Mouse (Mus musculus) midbrain, postnatal 0 days (tissue): ENCODE data around the gene Sox5. TPM values are rescaled to one million over a fixed set of nuclear protein-coding genes. Genes with fewer than 3 reads are reported as not detected.

Experiments
- ATAC-seq: fragments of 200-750 bp; cut with Nextera tagmentation; 2 replicates; pipeline ENCODE4 v1.8.0; 2017; ENCODE audit warnings: moderate number of reproducible peaks, mild to moderate bottlenecking, moderate TSS enrichment, moderate library complexity; ENCODE audit not compliant: low FRiP score
- DNase-seq: peaks from one replicate; pipeline ENCODE4 v3.0.0-alpha.2; 2015; ENCODE audit warnings: low spot score
- H3K27ac ChIP-seq: fragments of 300-500 bp; sonication (generic); 2 replicates; pipeline ENCODE4 v1.5.1; 2014; ENCODE audit warnings: low read depth, mild to moderate bottlenecking, low read length, mixed read lengths
- H3K27me3 ChIP-seq: fragments of 300-500 bp; sonication (generic); 2 replicates; pipeline ENCODE4 v1.6.1; 2014; ENCODE audit warnings: low read length, control low read depth, mixed read lengths; ENCODE audit not compliant: insufficient read depth
- H3K36me3 ChIP-seq: fragments of 300-500 bp; sonication (generic); 2 replicates; pipeline ENCODE4 v1.6.1; 2014; ENCODE audit warnings: low read length, control low read depth, mixed read lengths; ENCODE audit not compliant: insufficient read depth
- H3K4me1 ChIP-seq: fragments of 300-500 bp; sonication (generic); 2 replicates; pipeline ENCODE4 v1.6.1; 2014; ENCODE audit warnings: mild to moderate bottlenecking, control low read depth, antibody characterized with exemption, low read length, mixed read lengths; ENCODE audit not compliant: insufficient read depth
- H3K4me2 ChIP-seq: fragments of 300-500 bp; sonication (generic); 2 replicates; pipeline ENCODE4 v1.6.1; 2014; ENCODE audit warnings: low read depth, mild to moderate bottlenecking, low read length, mixed read lengths; ENCODE audit not compliant: poor library complexity, severe bottlenecking
- H3K4me3 ChIP-seq: fragments of 300-500 bp; sonication (generic); 2 replicates; pipeline ENCODE4 v1.5.1; 2014; ENCODE audit warnings: low read depth, mild to moderate bottlenecking, low read length, moderate library complexity
- H3K9ac ChIP-seq: fragments of 300-500 bp; sonication (generic); replicated peaks from 2 replicates; pipeline ENCODE4 v1.6.1; 2014; ENCODE audit warnings: mild to moderate bottlenecking, low read length, moderate library complexity, mixed read lengths; ENCODE audit not compliant: poor library complexity, severe bottlenecking
- H3K9me3 ChIP-seq: fragments of 300-500 bp; sonication (generic); 2 replicates; pipeline ENCODE4 v1.6.1; 2016; ENCODE audit warnings: low read length, control low read depth
- CTCF ChIP-seq: IDR thresholded peaks from 2 replicates; pipeline ENCODE4 v1.5.1; 2016; ENCODE audit warnings: antibody characterized with exemption, mild to moderate bottlenecking
- WGBS: fragments of 180-500 bp; shearing (Covaris S2); extraction: QIAGEN DNeasy Blood & Tissue Kit; methylation state at CpG from one replicate; pipeline ENCODE4 v1.1.7; 2014; 5-methylcytosine and 5-hydroxymethylcytosine counted together
- polyA plus RNA-seq: library from polyadenylated mRNA; unstranded; fragments of >200 nt; fragmentation: Nextera tagmentation; extraction: Ambion mirVana; gene quantifications from 2 replicates; pipeline ENCODE4 v1.2.1, GENCODE M21; 2015
- total RNA-seq: library from RNA; depleted of rRNA; stranded (reverse); fragments of >200 nt; gene quantifications from 2 replicates; pipeline ENCODE4 v1.2.3, GENCODE M21; 2014

The Sox5 gene
- total and polyA plus RNA-seq, 2 experiments from 2014 or later, result 11.3 to 25.0 TPM

DNA sequence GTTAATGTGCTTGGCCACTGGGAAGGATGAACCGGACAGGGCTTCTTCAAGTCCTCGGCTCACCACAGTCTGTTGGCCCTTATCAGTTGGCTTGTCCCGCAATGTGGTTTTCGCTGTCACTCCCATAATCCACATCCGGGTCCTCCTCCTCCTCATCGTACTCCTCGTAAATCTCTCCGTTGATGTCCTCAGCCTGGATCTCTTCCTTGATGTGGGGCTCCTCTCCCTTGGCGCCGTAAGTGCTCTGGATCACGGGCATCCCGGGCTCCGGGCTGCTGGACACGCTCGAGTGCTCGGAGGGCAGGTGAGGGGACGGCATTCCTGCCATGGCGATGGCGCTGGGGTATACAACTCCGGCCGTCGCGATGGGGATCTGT is 948.6 kb downstream of the Sox5 start:
- no peak overlapping the region for H3K4me3 ChIP-seq
- no peak overlapping the region for H3K4me2 ChIP-seq
- no peak overlapping the region for H3K9ac ChIP-seq
- 95% methylated on average over 23 of the region's 23 CpGs for WGBS
- H3K9me3 ChIP-seq, result no peaks in the 10 kb centered on the region
- DNase-seq (no peak), ATAC-seq (no peak)
- no peak overlapping the region for H3K27ac ChIP-seq
- 0 out of 2 replicates have a peak, but pooled peaks cover 2% of the 10 kb centered on the region for H3K36me3 ChIP-seq
- no peak for TF ChIP-seq CTCF
- no peaks in the 10 kb centered on the region for H3K27me3 ChIP-seq
- no peaks in the 10 kb centered on the region for H3K4me1 ChIP-seq

DNA sequence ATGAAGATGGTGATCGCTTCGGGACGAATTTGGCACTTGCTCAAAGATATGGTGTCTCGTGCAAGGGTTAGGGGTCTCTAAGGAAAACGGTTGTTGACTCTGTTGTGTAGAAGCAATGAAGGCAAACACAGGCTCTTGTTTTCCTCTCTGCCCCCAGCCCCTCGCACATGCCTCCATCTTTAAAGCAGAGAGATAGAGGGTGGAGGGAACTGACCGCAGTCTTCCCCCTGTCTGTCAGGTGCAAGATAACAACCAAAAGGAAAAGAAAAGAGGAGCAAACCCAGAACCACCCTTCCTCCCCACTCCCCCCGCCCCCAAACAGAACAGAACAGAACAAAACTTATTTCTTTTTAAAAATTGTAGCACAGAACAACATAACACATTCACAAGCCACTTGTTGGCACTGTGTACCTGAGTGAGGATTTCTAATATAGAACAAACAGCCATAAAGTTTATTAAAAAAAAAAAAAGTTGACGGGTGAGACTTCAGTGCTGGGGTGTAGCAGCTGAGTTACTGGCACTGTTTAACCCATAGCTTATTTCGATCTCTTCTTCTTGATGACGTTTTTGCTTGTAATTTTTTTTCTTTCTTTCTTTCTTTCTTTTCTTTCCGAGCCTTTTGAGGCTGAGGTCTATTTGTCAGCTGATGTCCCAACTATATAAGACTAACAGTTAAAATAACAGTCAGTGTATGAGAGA is 949.1 kb downstream of the Sox5 start:
- H3K4me1 ChIP-seq, result no peaks in the 10 kb centered on the region
- no peak for TF ChIP-seq CTCF
- 0 out of 2 replicates have a peak, but pooled peaks cover 2% of the 10 kb centered on the region for H3K36me3 ChIP-seq
- no peak overlapping the region for H3K9ac ChIP-seq
- no peak overlapping the region for H3K4me3 ChIP-seq
- DNase-seq (no peak), ATAC-seq (no peak)
- no peaks in the 10 kb centered on the region for H3K9me3 ChIP-seq
- H3K4me2 ChIP-seq, result no peak overlapping the region
- H3K27ac ChIP-seq, result no peak overlapping the region
- 91% methylated on average over 12 of the region's 12 CpGs for WGBS
- H3K27me3 ChIP-seq, result no peaks in the 10 kb centered on the region

DNA sequence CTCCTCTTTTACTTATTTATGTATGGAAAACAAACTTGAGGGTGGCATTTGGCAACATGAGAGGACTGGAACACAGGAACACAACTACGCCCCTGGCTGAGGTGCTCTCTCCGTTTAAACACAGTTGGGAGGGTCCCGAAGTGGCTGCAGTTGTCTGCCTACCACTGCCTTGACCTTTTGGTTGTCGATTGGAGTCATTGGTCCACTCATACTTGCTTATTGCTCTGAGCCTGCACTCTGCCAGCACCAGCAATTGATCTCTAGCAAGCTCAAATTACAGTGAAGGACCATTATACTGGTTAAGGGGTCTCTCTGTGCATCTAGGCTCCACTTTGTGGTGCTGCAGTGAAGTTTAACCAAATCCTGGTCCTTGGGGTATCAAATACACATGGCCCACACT is 950.5 kb downstream of the Sox5 start:
- WGBS, result 90% methylated on average over 4 of the region's 4 CpGs

DNA sequence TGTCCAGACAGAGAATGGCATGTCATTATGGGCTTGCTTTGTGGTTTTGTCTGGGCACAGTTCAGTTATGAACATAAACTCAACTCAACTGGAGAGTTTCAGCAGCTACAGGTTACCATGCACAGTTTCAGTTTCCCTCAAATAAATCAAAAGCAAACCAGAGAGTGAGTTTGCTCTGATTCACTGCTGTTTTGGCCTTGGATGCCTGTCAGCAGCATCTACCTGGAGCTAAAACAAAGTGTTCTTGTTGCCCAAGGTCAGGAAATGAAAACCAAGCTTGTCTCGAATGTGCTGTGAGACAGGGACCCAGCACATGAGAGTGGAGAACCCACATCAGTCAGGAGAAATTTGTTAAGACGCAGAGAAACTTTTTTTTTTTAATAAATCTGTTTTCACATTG is 951.6 kb downstream of the Sox5 start:
- H3K36me3 ChIP-seq, result 0 out of 2 replicates have a peak, but pooled peaks cover 2% of the 10 kb centered on the region
- DNase-seq (no peak), ATAC-seq (no peak)
- H3K27ac ChIP-seq, result no peak overlapping the region
- H3K4me1 ChIP-seq, result no peaks in the 10 kb centered on the region
- no peaks in the 10 kb centered on the region for H3K27me3 ChIP-seq
- no peaks in the 10 kb centered on the region for H3K9me3 ChIP-seq
- 87% methylated on average over 2 of the region's 2 CpGs for WGBS
- H3K4me2 ChIP-seq, result no peak overlapping the region
- no peak overlapping the region for H3K4me3 ChIP-seq
- TF ChIP-seq CTCF, result no peak
- H3K9ac ChIP-seq, result no peak overlapping the region

More for the DNA sequence above, 950.5 kb downstream of the Sox5 start:
- TF ChIP-seq CTCF, result no peak
- H3K36me3 ChIP-seq, result 0 out of 2 replicates have a peak, but pooled peaks cover 2% of the 10 kb centered on the region
- DNase-seq (no peak), ATAC-seq (no peak)
- H3K9ac ChIP-seq, result no peak overlapping the region
- no peaks in the 10 kb centered on the region for H3K27me3 ChIP-seq
- no peak overlapping the region for H3K4me2 ChIP-seq
- H3K27ac ChIP-seq, result no peak overlapping the region
- H3K4me1 ChIP-seq, result no peaks in the 10 kb centered on the region
- H3K9me3 ChIP-seq, result no peaks in the 10 kb centered on the region
- H3K4me3 ChIP-seq, result no peak overlapping the region

DNA sequence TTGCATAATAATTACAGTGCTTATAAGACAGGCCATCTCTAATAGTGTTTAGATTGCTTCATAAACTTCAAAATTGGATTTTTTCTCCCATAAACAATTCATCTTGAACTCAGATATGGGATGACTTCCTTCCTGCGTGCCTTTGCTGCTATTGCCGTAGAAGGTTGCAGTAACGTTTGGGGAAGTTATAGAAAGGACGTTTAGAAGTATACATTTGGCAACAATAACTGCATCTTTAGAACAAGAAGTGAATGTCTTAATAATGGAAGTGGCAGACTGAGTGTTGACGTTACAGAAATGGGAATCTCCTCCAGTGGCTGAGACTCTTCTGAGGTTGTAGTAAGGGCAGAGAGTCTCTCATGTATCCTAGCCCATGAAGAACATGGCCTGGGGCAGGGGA is 955.0 kb downstream of the Sox5 start:
- Histone ChIP-seq H3K4me3 (no peak overlapping the region), H3K9ac (no peak overlapping the region), H3K4me2 (no peak overlapping the region), H3K36me3 (no peaks in the 10 kb centered on the region), H3K4me1 (no peaks in the 10 kb centered on the region), H3K27ac (no peak overlapping the region), H3K9me3 (no peaks in the 10 kb centered on the region), H3K27me3 (no peaks in the 10 kb centered on the region)
- ATAC-seq, result no peak
- WGBS, result 86% methylated on average over 5 of the region's 5 CpGs
- DNase-seq, result no peak
- no peak for TF ChIP-seq CTCF

DNA sequence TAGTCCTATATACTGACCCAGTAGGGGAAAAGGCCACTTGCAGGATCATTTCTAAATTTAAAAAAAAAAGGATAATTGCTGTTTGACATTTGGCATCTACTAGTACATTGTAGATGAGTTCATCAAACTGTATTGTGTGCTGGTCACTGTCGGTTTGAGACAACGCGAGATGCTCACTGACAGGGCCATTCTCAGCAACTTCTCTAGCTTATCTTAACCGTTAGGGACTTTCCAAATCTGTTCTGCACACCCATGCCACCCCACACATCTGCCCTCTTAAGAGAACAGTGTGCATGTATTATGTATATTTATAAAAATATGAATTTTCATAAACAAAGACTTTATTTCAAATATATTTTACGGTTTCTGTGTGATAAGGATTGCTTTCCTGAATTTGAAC is 955.8 kb downstream of the Sox5 start:
- Histone ChIP-seq H3K9me3 (no peaks in the 10 kb centered on the region), H3K36me3 (no peaks in the 10 kb centered on the region), H3K4me3 (no peak overlapping the region), H3K27me3 (no peaks in the 10 kb centered on the region), H3K9ac (no peak overlapping the region), H3K4me2 (no peak overlapping the region), H3K4me1 (no peaks in the 10 kb centered on the region), H3K27ac (no peak overlapping the region)
- WGBS, result 91% methylated on average over 5 of the region's 5 CpGs
- no peak for TF ChIP-seq CTCF
- ATAC-seq (no peak), DNase-seq (no peak)
